Mouse (Mus musculus) urinary bladder, postnatal 10 days (tissue): ENCODE measurements around the gene Eif2b4.
A peak's percentile ranks its signal among the peaks of the same experiment; 100 is the strongest.
"Not testable (repeated sequence)": the region's sequence is repeated elsewhere in the genome, so short reads cannot be mapped to it uniquely, and the experiment has no call there.

Experiments
- DNase-seq: peaks from one replicate; pipeline ENCODE4 v3.0.0; 2022; ENCODE audit warnings: low spot score

Eif2b4 gene

GRCm38 (mm10) chr5:31192939-31193630 is at the start of gene Eif2b4, which contains the start of gene Snx17:
TSS of gene Eif2b4 (minus strand) at chr5:31193430.
TSS of gene Snx17 (plus strand) at chr5:31193227.
- DNase-seq = peak; percentile 98

GRCm38 (mm10) chr5:31242191-31242590 is 49.0 kb upstream of the Eif2b4 start:
- no peak for DNase-seq

GRCm38 (mm10) chr5:31241522-31242034 is 48.3 kb upstream of the Eif2b4 start:
- DNase-seq = no peak

GRCm38 (mm10) chr5:31240637-31241521 is 47.6 kb upstream of the Eif2b4 start, which contains the start of the genes Nrbp1 and Gm9970:
TSS of gene Nrbp1 (plus strand) at chr5:31240864.
TSS of gene Gm9970 (minus strand) at chr5:31241232.
- peak; percentile 76 for DNase-seq

- no peak for DNase-seq
Observed at GRCm38 (mm10) chr5:31226641-31227040, 33.4 kb upstream of the Eif2b4 start.

GRCm38 (mm10) chr5:31222696-31223095 is 29.5 kb upstream of the Eif2b4 start:
- DNase-seq = no peak

- DNase-seq = no peak
Observed at GRCm38 (mm10) chr5:31221304-31221945, 28.2 kb upstream of the Eif2b4 start.

GRCm38 (mm10) chr5:31220448-31221303 is 27.4 kb upstream of the Eif2b4 start, which contains the start of gene Ppm1g:
TSS of gene Ppm1g (minus strand) at chr5:31220687.
- peak; percentile 94 for DNase-seq

- no peak for DNase-seq
Observed at GRCm38 (mm10) chr5:31219911-31220447, 26.7 kb upstream of the Eif2b4 start.

GRCm38 (mm10) chr5:31219474-31219873 is 26.2 kb upstream of the Eif2b4 start:
- DNase-seq = no peak

- DNase-seq = no peak
Observed at GRCm38 (mm10) chr5:31219070-31219469, 25.8 kb upstream of the Eif2b4 start.

GRCm38 (mm10) chr5:31218294-31218693 is 25.1 kb upstream of the Eif2b4 start:
- DNase-seq = no peak

- DNase-seq = not testable (repeated sequence)
Observed at GRCm38 (mm10) chr5:31216554-31216953, 23.3 kb upstream of the Eif2b4 start.

GRCm38 (mm10) chr5:31204421-31204820 is 11.2 kb upstream of the Eif2b4 start:
- DNase-seq = no peak

- no peak for DNase-seq
Observed at GRCm38 (mm10) chr5:31203866-31204265, 10.6 kb upstream of the Eif2b4 start.

- DNase-seq = no peak
Observed at GRCm38 (mm10) chr5:31202933-31203332, 9.7 kb upstream of the Eif2b4 start.

- peak; percentile 81 for DNase-seq
Observed at GRCm38 (mm10) chr5:31201742-31202590, 8.7 kb upstream of the Eif2b4 start, which contains the start of gene Zfp513. TSS of gene Zfp513 (minus strand) at chr5:31202303.

GRCm38 (mm10) chr5:31201042-31201741 is 8.0 kb upstream of the Eif2b4 start:
- no peak for DNase-seq

- DNase-seq = no peak
Observed at GRCm38 (mm10) chr5:31200327-31200768, 7.1 kb upstream of the Eif2b4 start.
